ENCODE assay signal across 10 mouse cellular contexts in genomic region chr13:112187226-112187625, GRCm38 (mm10).
DNase-seq lines count a peak whose midpoint lies in the region; ATAC-seq lines count a peak whose summit lies in the region.
"Had no signal": no experiment of that assay in that cellular context is flagged by ENCODE, and none has a peak within 500 bp of the region (broad histone marks: within the 10 kb centered on the region; RNA-seq: fewer than 3 reads in every experiment).

No protein-coding gene starts in this region.

- no peak overlapping the region for H3K9ac ChIP-seq in heart, embryonic 15.5 days

- peak overlapping the region; percentile 77 for H3K27ac ChIP-seq in heart, embryonic 15.5 days
- no peak overlapping the region for H3K27ac ChIP-seq in midbrain, embryonic 10.5 days (replicated peaks)

- intact Hi-C loops in heart, postnatal 25 days (cut with DNase I) = no loop called here
- intact Hi-C loops in left cerebral cortex, postnatal 14 days (cut with DNase I) = loop anchor here (5.0 kb wide), 1 partner anchor 285 kb away; no protein-coding TSS in a partner anchor

- peaks cover 44% of the 10 kb centered on the region for H3K4me1 ChIP-seq in heart, embryonic 15.5 days (replicated peaks)
- peaks cover 13% of the 10 kb centered on the region for H3K4me1 ChIP-seq in midbrain, embryonic 10.5 days

- no peaks in the 10 kb centered on the region for H3K36me3 ChIP-seq in heart, embryonic 15.5 days
- H3K36me3 ChIP-seq in midbrain, embryonic 10.5 days = no peaks in the 10 kb centered on the region

- H3K27me3 ChIP-seq in heart, embryonic 15.5 days = no peaks in the 10 kb centered on the region
- no peaks in the 10 kb centered on the region for H3K27me3 ChIP-seq in midbrain, embryonic 10.5 days (ENCODE audit: low read depth, poor library complexity, severe bottlenecking)

- no peaks in the 10 kb centered on the region for H3K9me3 ChIP-seq in heart, embryonic 15.5 days (replicated peaks)
- H3K9me3 ChIP-seq in midbrain, embryonic 10.5 days (replicated peaks) = no peaks in the 10 kb centered on the region

- no peak for ATAC-seq in heart, embryonic 15.5 days (replicated peaks; ENCODE audit: insufficient number of reproducible peaks, insufficient read depth, low FRiP score, low read depth)
- no peak for ATAC-seq in CD4-positive, CD25-positive, alpha-beta regulatory T cell, adult 4 months

- DNase-seq in heart, adult 18-20 months = peak; percentile 40 to 56
- no peak for DNase-seq in heart, postnatal 25 days (ENCODE audit: low spot score)
- DNase-seq in brain, embryonic 18.5 days (ENCODE audit: low read depth, low spot score) = peak; percentile 78
- peak; percentile 56 to 61 for DNase-seq in left cerebral cortex, postnatal 14 days (ENCODE audit: low spot score in 2 of 2)
- no peak for DNase-seq in kidney, adult 18-20 months
- DNase-seq in midbrain, embryonic 10.5 days (ENCODE audit: low spot score) = no peak
- DNase-seq: retina, postnatal 1 day had no signal

- H3K4me3 ChIP-seq in heart, embryonic 15.5 days = no peak overlapping the region
- no peak overlapping the region for H3K4me3 ChIP-seq in midbrain, embryonic 10.5 days
- H3K4me3 ChIP-seq: erythroblast, embryonic 14.5 days had no signal

- WGBS in heart, embryonic 15.5 days = 11% methylated on average over 3 of the region's 3 CpGs
- WGBS in midbrain, embryonic 10.5 days = 80% methylated on average over 3 of the region's 3 CpGs

- H3K4me2 ChIP-seq in heart, embryonic 15.5 days = no peak overlapping the region

Comparison
In these comparisons a context has a peak if more than half of its experiments do, and no peak if none do; other contexts are left out.
1. DNase-seq: peak in heart, adult 18-20 months (2 of 2), brain, embryonic 18.5 days (single experiment) and left cerebral cortex, postnatal 14 days (2 of 2); none in heart, postnatal 25 days (single experiment), kidney, adult 18-20 months (single experiment) and midbrain, embryonic 10.5 days (single experiment).